Mouse (Mus musculus): ENCODE measurements around the gene Whrn. TPM values are rescaled to one million over a fixed set of nuclear protein-coding genes. Genes with fewer than 3 reads are reported as not detected.
A peak's percentile ranks its signal among the peaks of the same experiment; 100 is the strongest.

Gene Whrn
- polyA plus RNA-seq (2015; fragmentation: Nextera tagmentation; extraction: Ambion mirVana) = 1.8 and 2.9 TPM in 2 replicates

DNA sequence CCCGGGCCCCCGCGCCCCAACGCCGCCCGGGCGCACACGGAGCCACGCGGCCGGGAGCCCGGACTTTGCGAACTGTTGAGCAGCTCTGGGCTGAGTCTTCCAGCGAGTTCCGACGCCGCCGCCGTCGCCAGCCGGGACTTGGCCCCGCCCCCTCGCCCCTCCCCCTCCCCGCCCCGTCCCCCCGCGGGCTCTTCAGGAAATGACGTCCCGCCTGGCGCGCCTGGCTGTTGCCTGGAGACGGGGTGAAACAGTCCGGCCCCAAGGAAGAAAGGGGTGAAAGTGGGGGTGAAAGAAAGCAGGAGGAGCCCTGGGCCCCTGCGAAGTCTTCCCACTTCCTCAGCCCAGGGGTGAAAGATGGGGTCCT lies at the start of gene Whrn:
Whrn (minus strand) TSS at position 77 of the 364 bp plus-strand sequence.
- Histone ChIP-seq H3K9ac (ENCODE audit: low read length) (peak within 1 kb of the TSS; percentile 76), H3K4me2 (ENCODE audit: low read depth, low read length) (peak within 1 kb of the TSS; percentile 97), H3K4me3 (replicated peaks; ENCODE audit: low read length) (peak within 1 kb of the TSS; percentile 74), H3K4me1 (ENCODE audit: control insufficient read depth, insufficient read depth, low read length) (peaks cover 14% of the 10 kb centered on the region), H3K27ac (ENCODE audit: low read length) (no peak within 1 kb of the TSS), H3K36me3 (ENCODE audit: control insufficient read depth, insufficient read depth, low read length) (no peaks in the 10 kb centered on the region), H3K27me3 (ENCODE audit: control insufficient read depth, insufficient read depth, low read length) (peaks cover 12% of the 10 kb centered on the region), H3K9me3 (replicated peaks; ENCODE audit: control insufficient read depth, low read length) (no peaks in the 10 kb centered on the region)
- peak; percentile 88 for ATAC-seq (ENCODE audit: insufficient read depth, low FRiP score)
- WGBS = under 1% methylated on average over 28 of the region's 34 CpGs

DNA sequence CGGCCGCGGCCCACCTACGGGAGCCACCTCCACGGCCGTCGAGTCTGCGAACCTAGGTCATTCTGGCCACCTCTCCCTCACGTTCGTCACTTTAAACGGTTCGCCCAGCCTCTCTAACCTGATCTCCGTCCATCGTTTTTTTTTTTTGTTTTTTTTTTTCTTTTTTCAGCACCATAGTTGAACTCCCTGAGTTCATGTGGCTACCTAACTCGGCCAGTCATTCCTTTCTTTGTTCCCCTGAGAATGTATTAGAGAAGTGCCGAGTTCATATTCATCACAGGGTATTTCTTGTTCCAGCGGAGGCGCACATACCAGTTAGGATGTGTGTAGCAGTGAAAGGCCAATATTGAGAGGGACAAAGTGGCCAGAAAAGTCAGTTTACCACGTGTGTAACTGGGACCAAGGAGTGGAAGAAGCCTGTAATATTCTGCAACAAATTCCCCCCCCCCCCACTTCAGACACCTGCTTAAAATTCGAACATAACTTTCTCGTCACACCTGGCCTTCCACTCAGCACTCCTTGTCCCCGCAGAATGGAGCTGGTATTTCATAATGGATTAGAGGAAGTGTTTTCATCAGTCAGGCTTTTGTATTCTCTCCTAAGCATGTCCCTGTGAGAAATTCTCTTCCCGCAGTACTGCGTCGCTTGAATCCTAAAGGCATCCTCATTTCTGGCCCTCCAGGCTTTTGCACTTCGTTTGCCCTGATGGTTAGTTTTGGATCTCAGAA lies 49.6 kb upstream of the Whrn start:
- no peak for ATAC-seq (ENCODE audit: insufficient read depth, low FRiP score)
- Histone ChIP-seq H3K4me2 (ENCODE audit: low read depth, low read length) (peak overlapping the region; percentile 73), H3K27me3 (ENCODE audit: control insufficient read depth, insufficient read depth, low read length) (no peaks in the 10 kb centered on the region), H3K27ac (ENCODE audit: low read length) (peak overlapping the region; percentile 80), H3K36me3 (ENCODE audit: control insufficient read depth, insufficient read depth, low read length) (peaks cover 9% of the 10 kb centered on the region), H3K4me3 (replicated peaks; ENCODE audit: low read length) (peak overlapping the region; percentile 79), H3K9ac (ENCODE audit: low read length) (peak overlapping the region; percentile 90), H3K9me3 (replicated peaks; ENCODE audit: control insufficient read depth, low read length) (no peaks in the 10 kb centered on the region), H3K4me1 (ENCODE audit: control insufficient read depth, insufficient read depth, low read length) (peaks cover 20% of the 10 kb centered on the region)
- 15% methylated on average over 26 of the region's 26 CpGs for whole genome bisulfite sequencing

DNA sequence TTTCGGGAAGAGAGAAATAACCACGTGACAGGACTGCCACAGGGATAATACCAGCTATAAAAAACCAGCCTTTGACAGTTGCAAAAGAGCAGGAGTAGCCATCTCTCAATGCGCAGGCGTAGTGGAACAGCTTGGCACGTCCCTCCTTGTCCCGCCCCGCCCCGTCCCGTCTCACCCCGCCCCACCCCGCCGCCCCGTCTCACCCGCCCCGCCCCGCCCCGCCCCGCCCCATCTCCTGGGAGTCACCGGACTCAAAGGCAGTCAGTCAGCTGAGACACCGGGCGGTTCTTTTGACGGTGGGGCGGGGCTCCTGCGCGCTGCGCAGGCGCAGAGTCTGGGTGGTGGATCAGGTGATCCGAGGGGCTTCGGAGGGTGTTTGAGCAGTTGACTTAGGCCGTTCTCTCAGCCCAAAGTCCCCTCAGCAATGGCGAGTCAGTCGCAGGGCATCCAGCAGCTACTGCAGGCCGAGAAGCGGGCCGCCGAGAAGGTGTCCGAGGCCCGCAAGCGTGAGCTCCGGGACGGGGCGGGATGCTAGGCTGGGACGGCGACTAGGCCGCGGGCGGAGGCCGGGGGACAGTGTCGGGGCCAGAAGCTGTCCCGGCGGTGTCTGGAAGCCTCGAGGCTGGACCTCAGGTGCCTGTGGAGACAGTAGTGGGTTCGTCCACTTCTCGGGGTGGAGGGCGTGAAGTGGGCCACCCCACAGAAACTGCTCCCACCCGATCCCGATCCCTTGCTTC lies 48.9 kb upstream of the Whrn start, which contains the start of gene Atp6v1g1:
Atp6v1g1 (plus strand) TSS at position 279 of the 737 bp plus-strand sequence.
- Histone ChIP-seq H3K36me3 (ENCODE audit: control insufficient read depth, insufficient read depth, low read length) (peaks cover 9% of the 10 kb centered on the region), H3K27me3 (ENCODE audit: control insufficient read depth, insufficient read depth, low read length) (no peaks in the 10 kb centered on the region), H3K4me3 (replicated peaks; ENCODE audit: low read length) (peak within 1 kb of the TSS; percentile 79), H3K4me1 (ENCODE audit: control insufficient read depth, insufficient read depth, low read length) (peaks cover 20% of the 10 kb centered on the region), H3K9me3 (replicated peaks; ENCODE audit: control insufficient read depth, low read length) (no peaks in the 10 kb centered on the region), H3K4me2 (ENCODE audit: low read depth, low read length) (peak within 1 kb of the TSS; percentile 73), H3K27ac (ENCODE audit: low read length) (peak within 1 kb of the TSS; percentile 80), H3K9ac (ENCODE audit: low read length) (peak within 1 kb of the TSS; percentile 90)
- WGBS = under 1% methylated on average over 54 of the region's 57 CpGs
- peak; percentile 96 for ATAC-seq (ENCODE audit: insufficient read depth, low FRiP score)

DNA sequence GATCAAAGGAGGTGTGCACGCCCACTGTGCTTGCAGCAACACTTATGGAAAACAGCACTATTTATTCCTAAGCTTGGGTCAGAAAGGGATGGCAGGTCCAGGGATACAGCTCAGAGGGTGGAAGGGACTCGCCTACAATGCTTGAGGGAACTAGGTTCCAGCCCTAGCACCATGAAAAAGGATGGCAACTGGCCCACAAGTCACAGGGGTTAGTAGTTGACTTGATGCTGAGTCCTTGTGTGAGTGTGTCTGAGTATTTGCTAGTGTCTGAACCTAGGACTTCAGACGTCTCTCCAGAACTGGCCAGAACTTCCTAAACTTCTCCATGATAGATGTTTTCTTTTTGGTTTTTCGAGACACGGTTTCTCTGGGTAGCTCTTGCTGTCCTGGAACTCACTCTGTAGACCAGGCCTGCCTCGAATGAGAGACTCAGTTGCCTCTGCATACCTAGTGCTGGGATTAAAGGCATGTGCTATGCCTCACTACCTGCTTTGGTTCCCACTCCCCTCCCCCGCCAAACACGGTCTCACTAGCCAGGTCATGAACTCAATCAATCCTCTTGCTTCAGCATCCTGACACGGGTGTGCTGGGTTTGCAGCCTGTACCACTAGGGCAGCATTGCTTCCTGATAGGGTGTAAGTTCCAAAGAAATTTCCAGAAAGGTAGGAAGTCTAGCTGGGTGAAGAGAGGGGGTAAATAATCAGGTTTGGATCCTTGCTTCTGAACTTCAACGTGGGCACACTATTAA lies 48.1 kb upstream of the Whrn start:
- Histone ChIP-seq H3K4me1 (ENCODE audit: control insufficient read depth, insufficient read depth, low read length) (peaks cover 20% of the 10 kb centered on the region), H3K9ac (ENCODE audit: low read length) (peak overlapping the region; percentile 51; the same call in 1 of the 2 replicates), H3K27ac (ENCODE audit: low read length) (peak overlapping the region; percentile 43; the same call in 1 of the 2 replicates), H3K36me3 (ENCODE audit: control insufficient read depth, insufficient read depth, low read length) (peaks cover 2% of the 10 kb centered on the region; the same call in 1 of the 2 replicates), H3K27me3 (ENCODE audit: control insufficient read depth, insufficient read depth, low read length) (no peaks in the 10 kb centered on the region), H3K9me3 (replicated peaks; ENCODE audit: control insufficient read depth, low read length) (no peaks in the 10 kb centered on the region), H3K4me3 (replicated peaks; ENCODE audit: low read length) (peak overlapping the region; percentile 28), H3K4me2 (ENCODE audit: low read depth, low read length) (peak overlapping the region; percentile 48)
- ATAC-seq (ENCODE audit: insufficient read depth, low FRiP score) = peak; percentile 39
- WGBS = 42% methylated on average over 10 of the region's 10 CpGs

DNA sequence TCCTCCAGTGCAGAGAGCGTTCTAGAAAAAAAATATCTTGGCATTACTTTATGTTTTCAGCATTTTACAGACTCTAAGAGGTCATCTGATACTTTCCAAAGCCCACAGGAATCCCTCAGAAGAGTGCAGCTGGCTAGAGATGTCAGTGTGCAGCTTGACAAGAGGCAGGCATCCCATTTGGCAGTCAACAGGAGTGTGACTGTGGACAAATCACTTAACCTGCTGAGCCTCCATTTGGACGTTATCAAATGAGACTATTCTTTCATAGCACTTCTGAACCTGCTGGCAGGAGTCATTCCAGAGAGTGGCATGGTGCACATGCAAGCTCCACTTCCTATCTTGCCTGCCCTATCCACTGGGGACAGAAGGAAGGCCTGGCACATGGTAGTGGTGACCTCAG lies 46.4 kb upstream of the Whrn start:
- 33% methylated on average over 2 of the region's 2 CpGs for WGBS

DNA sequence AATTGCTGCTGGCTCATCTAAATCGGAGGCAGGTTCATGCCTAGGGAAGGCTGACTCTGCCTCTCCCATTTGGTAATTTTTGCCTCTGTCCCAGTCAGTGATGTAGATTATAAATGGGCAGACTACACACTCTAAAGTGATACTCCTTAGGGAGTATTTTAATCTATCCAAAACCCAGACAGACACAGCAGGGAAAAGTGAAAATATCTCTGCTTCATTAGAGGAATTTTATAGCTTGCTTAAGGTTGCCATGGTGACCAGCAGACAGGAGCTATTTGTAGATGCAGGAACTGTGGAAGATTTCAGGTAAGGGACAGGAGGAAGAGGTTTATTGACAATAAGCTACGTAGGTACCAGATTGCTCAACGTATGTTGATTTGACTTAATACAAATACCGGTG lies 41.8 kb upstream of the Whrn start:
- Histone ChIP-seq H3K4me1 (ENCODE audit: control insufficient read depth, insufficient read depth, low read length) (no peaks in the 10 kb centered on the region), H3K9me3 (replicated peaks; ENCODE audit: control insufficient read depth, low read length) (no peaks in the 10 kb centered on the region), H3K27me3 (ENCODE audit: control insufficient read depth, insufficient read depth, low read length) (no peaks in the 10 kb centered on the region), H3K36me3 (ENCODE audit: control insufficient read depth, insufficient read depth, low read length) (no peaks in the 10 kb centered on the region), H3K9ac (ENCODE audit: low read length) (no peak overlapping the region), H3K4me3 (replicated peaks; ENCODE audit: low read length) (no peak overlapping the region), H3K27ac (ENCODE audit: low read length) (no peak overlapping the region), H3K4me2 (ENCODE audit: low read depth, low read length) (no peak overlapping the region)
- 81% methylated on average over 4 of the region's 4 CpGs for WGBS
- ATAC-seq (ENCODE audit: insufficient read depth, low FRiP score) = no peak

More for the DNA sequence above, 46.4 kb upstream of the Whrn start:
- H3K4me3 ChIP-seq (replicated peaks; ENCODE audit: low read length) = no peak overlapping the region
- H3K27ac ChIP-seq (ENCODE audit: low read length) = no peak overlapping the region
- no peaks in the 10 kb centered on the region for H3K36me3 ChIP-seq (ENCODE audit: control insufficient read depth, insufficient read depth, low read length)
- H3K27me3 ChIP-seq (ENCODE audit: control insufficient read depth, insufficient read depth, low read length) = no peaks in the 10 kb centered on the region
- no peak overlapping the region for H3K9ac ChIP-seq (ENCODE audit: low read length)
- peaks cover 20% of the 10 kb centered on the region for H3K4me1 ChIP-seq (ENCODE audit: control insufficient read depth, insufficient read depth, low read length)
- no peaks in the 10 kb centered on the region for H3K9me3 ChIP-seq (replicated peaks; ENCODE audit: control insufficient read depth, low read length)
- no peak overlapping the region for H3K4me2 ChIP-seq (ENCODE audit: low read depth, low read length)
- ATAC-seq (ENCODE audit: insufficient read depth, low FRiP score) = no peak

DNA sequence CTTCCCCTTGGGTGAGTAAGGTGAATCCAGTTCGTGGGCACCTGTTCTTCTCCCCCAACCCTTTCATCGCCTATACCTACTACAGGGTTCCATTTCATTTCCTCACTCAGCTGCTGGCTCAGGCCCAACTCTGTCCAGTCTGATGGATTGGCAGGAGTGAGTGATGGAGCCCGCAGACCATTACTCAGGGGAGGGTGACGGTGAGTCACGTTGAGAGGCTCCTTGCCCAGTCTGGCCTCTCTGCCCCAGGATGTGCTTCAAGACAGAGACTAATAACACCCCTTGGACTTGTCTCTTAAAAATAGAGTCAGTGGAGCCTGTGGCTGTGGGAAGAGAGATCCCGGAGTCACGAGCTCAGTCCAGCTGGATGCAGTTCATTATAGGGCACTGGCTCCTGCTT lies 34.6 kb upstream of the Whrn start:
- Histone ChIP-seq H3K4me2 (ENCODE audit: low read depth, low read length) (no peak overlapping the region), H3K4me3 (replicated peaks; ENCODE audit: low read length) (no peak overlapping the region), H3K9ac (ENCODE audit: low read length) (no peak overlapping the region), H3K36me3 (ENCODE audit: control insufficient read depth, insufficient read depth, low read length) (no peaks in the 10 kb centered on the region), H3K9me3 (replicated peaks; ENCODE audit: control insufficient read depth, low read length) (no peaks in the 10 kb centered on the region), H3K4me1 (ENCODE audit: control insufficient read depth, insufficient read depth, low read length) (no peaks in the 10 kb centered on the region), H3K27ac (ENCODE audit: low read length) (no peak overlapping the region), H3K27me3 (ENCODE audit: control insufficient read depth, insufficient read depth, low read length) (no peaks in the 10 kb centered on the region)
- ATAC-seq (ENCODE audit: insufficient read depth, low FRiP score) = no peak
- 71% methylated on average over 7 of the region's 7 CpGs for WGBS

DNA sequence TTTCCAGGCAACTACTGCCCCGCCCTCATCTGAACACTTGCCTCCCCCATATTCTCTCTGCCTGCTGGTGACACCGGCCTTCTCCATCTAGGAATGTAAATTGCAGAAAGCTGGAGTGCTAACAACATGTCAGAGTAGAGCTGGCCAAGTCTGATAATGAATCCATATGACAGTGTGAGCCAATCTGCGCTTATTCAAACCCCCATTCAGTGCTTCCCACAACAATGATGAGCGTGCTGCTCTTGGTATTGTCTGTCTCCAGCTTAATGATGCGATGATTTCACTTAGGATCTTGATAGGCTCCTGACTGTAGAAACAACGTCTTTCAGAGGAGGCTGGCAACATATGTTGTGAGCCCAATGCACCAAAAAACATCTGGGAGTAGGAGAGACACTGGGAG lies 33.2 kb upstream of the Whrn start:
- Histone ChIP-seq H3K9ac (ENCODE audit: low read length) (no peak overlapping the region), H3K27me3 (ENCODE audit: control insufficient read depth, insufficient read depth, low read length) (no peaks in the 10 kb centered on the region), H3K4me3 (replicated peaks; ENCODE audit: low read length) (no peak overlapping the region), H3K4me1 (ENCODE audit: control insufficient read depth, insufficient read depth, low read length) (no peaks in the 10 kb centered on the region), H3K36me3 (ENCODE audit: control insufficient read depth, insufficient read depth, low read length) (no peaks in the 10 kb centered on the region), H3K27ac (ENCODE audit: low read length) (no peak overlapping the region), H3K9me3 (replicated peaks; ENCODE audit: control insufficient read depth, low read length) (no peaks in the 10 kb centered on the region), H3K4me2 (ENCODE audit: low read depth, low read length) (no peak overlapping the region)
- 65% methylated on average over 6 of the region's 6 CpGs for WGBS
- ATAC-seq (ENCODE audit: insufficient read depth, low FRiP score) = no peak
